Mouse (Mus musculus) neural tube, embryonic 15.5 days (tissue): ENCODE measurements around the gene Rasl10b. TPM values are rescaled to one million over a fixed set of nuclear protein-coding genes. Genes with fewer than 3 reads are reported as not detected.

Source experiments
- ATAC-seq: fragments of 200-750 bp; cut with Nextera tagmentation; 2 replicates; pipeline ENCODE4 v1.8.0; 2017; ENCODE audit warnings: mild to moderate bottlenecking, moderate TSS enrichment, moderate library complexity; ENCODE audit not compliant: low FRiP score
- H3K27ac ChIP-seq: fragments of 300-500 bp; sonication (generic); replicated peaks from 2 replicates; pipeline ENCODE4 v1.5.1; 2015; ENCODE audit warnings: mild to moderate bottlenecking, inconsistent platforms
- H3K27me3 ChIP-seq: fragments of 300-500 bp; sonication (generic); replicated peaks from 2 replicates; pipeline ENCODE4 v1.6.1; 2015; ENCODE audit warnings: inconsistent platforms
- H3K36me3 ChIP-seq: fragments of 300-500 bp; sonication (generic); 2 replicates; pipeline ENCODE4 v1.6.1; 2015; ENCODE audit warnings: inconsistent platforms
- H3K4me1 ChIP-seq: fragments of 300-500 bp; sonication (generic); 2 replicates; pipeline ENCODE4 v1.6.1; 2015; ENCODE audit warnings: inconsistent platforms
- H3K4me2 ChIP-seq: fragments of 300-500 bp; sonication (generic); 2 replicates; pipeline ENCODE4 v1.6.1; 2015; ENCODE audit warnings: inconsistent platforms, mild to moderate bottlenecking, moderate library complexity
- H3K4me3 ChIP-seq: fragments of 300-500 bp; sonication (generic); replicated peaks from 2 replicates; pipeline ENCODE4 v1.5.1; 2015; ENCODE audit warnings: mild to moderate bottlenecking, inconsistent platforms
- H3K9ac ChIP-seq: fragments of 300-500 bp; sonication (generic); replicated peaks from 2 replicates; pipeline ENCODE4 v1.6.1; 2015; ENCODE audit warnings: mild to moderate bottlenecking, inconsistent platforms
- H3K9me3 ChIP-seq: fragments of 300-500 bp; sonication (generic); replicated peaks from 2 replicates; pipeline ENCODE4 v1.6.1; 2016; ENCODE audit warnings: inconsistent platforms
- WGBS: fragments of 180-500 bp; shearing (Covaris S2); methylation state at CpG from one replicate; pipeline ENCODE4 v1.1.7; 2015; ENCODE audit warnings: mixed read lengths; 5-methylcytosine and 5-hydroxymethylcytosine counted together
- polyA plus RNA-seq: library from polyadenylated mRNA; unstranded; fragments of >200 nt; fragmentation: Nextera tagmentation; extraction: Ambion mirVana; gene quantifications from 2 replicates; pipeline ENCODE4 v1.2.1, GENCODE M21; 2015

The Rasl10b gene
- polyA plus RNA-seq, 1 experiment from 2014 or later = 52.2 TPM

DNA sequence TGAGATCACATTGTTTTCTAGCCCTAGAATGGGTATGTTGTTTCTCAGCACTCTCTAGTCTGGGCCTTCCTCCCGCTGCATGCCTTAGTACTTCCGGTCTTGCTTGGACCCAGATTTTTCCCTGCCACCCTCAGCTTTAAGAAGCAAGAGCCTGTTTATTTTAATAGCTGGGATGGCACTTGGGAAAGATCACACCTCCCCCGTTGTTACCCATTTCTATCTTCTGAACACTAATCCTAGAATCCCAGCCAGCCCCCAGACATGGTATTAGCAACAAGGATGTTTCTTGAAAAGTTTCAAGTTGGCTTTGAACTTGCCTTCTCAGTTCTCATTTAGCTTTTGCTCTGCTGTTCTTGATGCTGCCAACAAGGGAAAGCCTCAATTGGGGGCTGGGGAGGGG is 2.5 kb upstream of the Rasl10b start:
- H3K4me1 ChIP-seq = peaks cover 20% of the 10 kb centered on the region
- no peak overlapping the region for H3K27ac ChIP-seq
- no peak overlapping the region for H3K4me3 ChIP-seq
- no peak overlapping the region for H3K9ac ChIP-seq
- peaks cover 18% of the 10 kb centered on the region for H3K36me3 ChIP-seq
- WGBS = 84% methylated on average over 3 of the region's 3 CpGs
- no peak overlapping the region for H3K4me2 ChIP-seq
- ATAC-seq = no peak
- H3K27me3 ChIP-seq = no peaks in the 10 kb centered on the region
- no peaks in the 10 kb centered on the region for H3K9me3 ChIP-seq

DNA sequence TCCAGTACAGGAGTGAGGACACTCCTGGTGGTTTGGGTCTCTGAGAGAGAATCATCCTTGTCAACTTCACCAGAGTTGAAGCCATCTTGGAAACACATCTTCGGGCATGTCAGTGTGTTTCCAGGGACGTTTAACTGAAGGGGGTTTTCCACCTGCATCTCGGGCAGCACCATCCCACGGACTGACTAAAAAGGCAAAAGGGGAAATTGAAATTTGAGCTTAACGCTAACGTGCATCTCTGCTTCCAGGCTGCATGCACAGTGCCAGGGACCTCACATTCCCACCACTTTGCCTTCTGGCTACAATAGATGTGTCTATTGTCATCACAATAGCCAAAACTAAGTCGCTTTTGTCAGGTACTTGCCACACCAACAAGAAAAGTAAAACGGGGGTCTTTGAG is 695 bp upstream of the Rasl10b start:
- H3K36me3 ChIP-seq = peaks cover 11% of the 10 kb centered on the region
- H3K4me3 ChIP-seq = no peak overlapping the region
- WGBS = 49% methylated on average over 8 of the region's 8 CpGs
- no peak overlapping the region for H3K4me2 ChIP-seq
- peaks cover 26% of the 10 kb centered on the region for H3K4me1 ChIP-seq
- ATAC-seq = no peak
- H3K27ac ChIP-seq = no peak overlapping the region
- no peaks in the 10 kb centered on the region for H3K27me3 ChIP-seq
- H3K9ac ChIP-seq = no peak overlapping the region
- no peaks in the 10 kb centered on the region for H3K9me3 ChIP-seq

DNA sequence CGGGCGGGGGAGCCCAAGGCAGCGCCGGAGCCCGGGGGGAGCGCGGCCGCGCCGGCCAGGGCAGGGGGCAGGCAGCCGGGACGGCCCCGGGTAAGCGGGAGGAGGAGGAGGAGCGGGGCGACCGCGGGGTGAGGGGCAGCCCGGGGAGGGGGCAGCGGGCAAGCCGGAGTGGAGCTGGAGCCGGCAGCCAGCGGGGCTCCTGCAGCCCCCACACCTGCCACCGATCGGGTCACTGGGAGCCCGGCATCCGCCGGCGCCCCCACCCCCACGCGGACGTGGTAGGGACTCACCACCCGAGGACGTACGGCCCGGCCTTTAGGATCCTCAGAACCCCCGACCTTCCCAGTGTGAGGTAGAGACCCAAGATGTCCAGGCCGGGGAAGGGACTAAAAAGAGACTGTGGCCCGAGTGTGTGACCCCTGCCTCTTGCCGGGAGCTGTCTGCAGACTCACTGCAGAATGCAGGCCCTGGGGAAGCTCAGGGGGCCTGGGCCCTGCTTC is 905 bp downstream of the Rasl10b start:
- Histone ChIP-seq H3K36me3 (no peaks in the 10 kb centered on the region), H3K9me3 (no peaks in the 10 kb centered on the region), H3K27ac (peak overlapping the region; percentile 76), H3K4me3 (peak overlapping the region; percentile 88), H3K4me1 (peaks cover 26% of the 10 kb centered on the region), H3K4me2 (peak overlapping the region; percentile 92), H3K27me3 (no peaks in the 10 kb centered on the region), H3K9ac (peak overlapping the region; percentile 95)
- WGBS = 2% methylated on average over 29 of the region's 40 CpGs
- ATAC-seq = peak; percentile 54

DNA sequence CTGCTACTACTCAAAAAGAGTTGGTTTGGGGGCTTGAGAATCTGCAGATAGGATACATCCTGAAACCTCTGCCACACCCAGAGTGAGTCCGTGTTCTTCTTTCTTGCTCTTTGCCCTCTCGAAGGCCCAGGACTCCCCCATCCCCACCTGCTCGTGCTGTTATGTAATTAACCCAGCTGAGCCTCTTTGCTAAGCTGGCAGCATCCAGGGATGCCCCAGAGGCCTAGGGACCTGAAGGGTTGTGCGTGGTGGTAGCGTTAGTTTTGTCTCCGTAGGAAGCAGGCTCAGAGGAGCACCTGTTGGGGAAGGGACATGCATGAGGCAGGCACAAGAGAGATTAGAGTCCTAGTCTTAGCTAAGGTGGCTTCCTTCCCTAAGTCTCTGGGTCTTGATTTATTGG is 1.6 kb downstream of the Rasl10b start:
- Histone ChIP-seq H3K9ac (peak overlapping the region; percentile 95), H3K27ac (no peak overlapping the region), H3K4me1 (peaks cover 26% of the 10 kb centered on the region), H3K4me2 (peak overlapping the region; percentile 92), H3K4me3 (peak overlapping the region; percentile 88), H3K36me3 (no peaks in the 10 kb centered on the region), H3K27me3 (no peaks in the 10 kb centered on the region), H3K9me3 (no peaks in the 10 kb centered on the region)
- ATAC-seq = no peak
- WGBS = 22% methylated on average over 6 of the region's 6 CpGs

DNA sequence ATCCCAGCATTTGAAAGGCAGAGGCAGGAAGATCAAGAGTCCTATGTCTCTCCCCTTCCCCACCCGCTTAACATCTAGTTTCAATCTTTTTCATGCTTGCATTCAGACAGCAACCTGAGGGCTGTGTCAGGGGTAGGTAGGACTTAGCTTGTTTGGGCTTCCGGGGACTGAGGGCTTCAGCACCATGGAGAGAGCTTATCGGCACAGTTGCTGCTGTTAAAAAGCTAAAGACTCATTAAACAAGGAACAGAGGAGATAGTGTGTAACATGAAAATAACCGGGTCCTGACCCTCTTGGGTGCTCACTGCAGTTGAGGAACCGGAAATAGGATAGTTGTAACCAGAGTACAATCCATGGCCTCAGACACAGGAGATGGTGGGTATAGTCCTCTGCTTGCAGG is 8.1 kb downstream of the Rasl10b start:
- Histone ChIP-seq H3K9me3 (no peaks in the 10 kb centered on the region), H3K4me3 (no peak overlapping the region), H3K9ac (no peak overlapping the region), H3K27me3 (peaks cover 32% of the 10 kb centered on the region), H3K4me1 (peaks cover 25% of the 10 kb centered on the region), H3K4me2 (no peak overlapping the region), H3K27ac (no peak overlapping the region), H3K36me3 (no peaks in the 10 kb centered on the region)
- no peak for ATAC-seq
- 21% methylated on average over 5 of the region's 5 CpGs for WGBS

DNA sequence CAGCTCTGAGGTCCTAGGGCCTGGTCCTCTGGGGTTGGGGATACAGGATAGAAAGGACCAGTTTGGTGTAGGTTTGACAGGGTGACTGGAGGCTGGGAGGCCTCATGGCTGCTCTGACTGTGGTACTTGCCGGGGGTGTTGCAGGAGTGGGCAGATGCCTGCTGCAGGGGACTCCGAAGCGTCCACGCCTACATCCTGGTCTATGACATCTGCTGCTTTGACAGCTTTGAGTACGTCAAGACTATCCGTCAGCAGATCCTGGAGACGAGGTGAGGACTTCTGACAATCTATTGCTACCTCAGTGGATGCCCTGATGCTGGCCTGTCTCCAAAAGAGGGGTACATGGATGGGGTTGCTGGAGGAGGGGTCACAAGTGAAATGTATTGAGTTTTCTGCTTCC is 8.8 kb downstream of the Rasl10b start:
- peaks cover 25% of the 10 kb centered on the region for H3K4me1 ChIP-seq
- ATAC-seq = no peak
- H3K36me3 ChIP-seq = no peaks in the 10 kb centered on the region
- whole genome bisulfite sequencing = 83% methylated on average over 7 of the region's 7 CpGs
- H3K27ac ChIP-seq = no peak overlapping the region
- H3K4me3 ChIP-seq = no peak overlapping the region
- no peaks in the 10 kb centered on the region for H3K9me3 ChIP-seq
- H3K9ac ChIP-seq = no peak overlapping the region
- H3K27me3 ChIP-seq = peaks cover 35% of the 10 kb centered on the region
- no peak overlapping the region for H3K4me2 ChIP-seq

DNA sequence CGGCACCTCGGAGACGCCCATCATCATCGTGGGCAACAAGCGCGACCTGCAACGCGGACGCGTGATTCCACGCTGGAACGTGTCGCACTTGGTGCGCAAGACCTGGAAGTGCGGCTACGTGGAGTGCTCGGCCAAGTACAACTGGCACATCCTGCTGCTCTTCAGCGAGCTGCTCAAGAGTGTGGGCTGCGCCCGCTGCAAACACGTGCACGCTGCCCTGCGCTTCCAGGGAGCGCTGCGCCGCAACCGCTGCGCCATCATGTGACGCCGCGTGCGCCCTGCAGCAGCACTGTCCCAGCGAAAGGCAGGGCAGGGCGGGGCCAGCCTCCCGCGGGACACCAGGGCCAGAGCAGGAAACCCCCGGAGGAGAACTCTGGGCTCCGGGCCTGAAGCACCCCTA is 9.6 kb downstream of the Rasl10b start:
- no peak overlapping the region for H3K9ac ChIP-seq
- WGBS = 7% methylated on average over 38 of the region's 38 CpGs
- no peak overlapping the region for H3K27ac ChIP-seq
- H3K4me3 ChIP-seq = peak overlapping the region; percentile 17
- peak overlapping the region; percentile 47 for H3K4me2 ChIP-seq
- H3K27me3 ChIP-seq = peaks cover 35% of the 10 kb centered on the region
- 0 out of 2 replicates have a peak, but pooled peaks have one; percentile 54 for ATAC-seq
- H3K9me3 ChIP-seq = no peaks in the 10 kb centered on the region
- H3K36me3 ChIP-seq = no peaks in the 10 kb centered on the region
- peaks cover 25% of the 10 kb centered on the region for H3K4me1 ChIP-seq

DNA sequence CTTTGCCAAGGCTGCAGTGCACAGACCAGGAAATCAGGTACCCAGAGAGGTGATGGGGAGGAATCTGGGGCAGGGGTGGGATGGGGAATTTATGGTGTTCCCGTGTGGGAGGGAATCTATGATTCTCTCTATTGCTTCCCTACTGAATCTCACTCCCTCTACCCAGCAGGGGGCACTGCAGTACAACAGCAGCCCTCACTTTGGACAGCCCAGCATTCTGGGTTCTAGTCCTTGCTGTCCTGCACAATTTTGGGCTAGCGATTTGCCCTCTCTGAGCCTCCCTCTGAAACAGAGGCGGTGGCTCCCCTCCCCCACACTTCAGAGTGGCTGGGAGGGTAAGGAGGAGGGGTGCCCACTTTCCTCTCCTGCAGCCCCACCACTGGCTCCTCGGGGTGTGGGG is 11.4 kb downstream of the Rasl10b start:
- Histone ChIP-seq H3K27me3 (peaks cover 35% of the 10 kb centered on the region), H3K27ac (no peak overlapping the region), H3K4me3 (no peak overlapping the region), H3K9me3 (no peaks in the 10 kb centered on the region), H3K36me3 (no peaks in the 10 kb centered on the region), H3K4me2 (no peak overlapping the region), H3K9ac (no peak overlapping the region), H3K4me1 (peaks cover 25% of the 10 kb centered on the region)
- WGBS = 36% methylated on average over 4 of the region's 4 CpGs
- no peak for ATAC-seq

DNA sequence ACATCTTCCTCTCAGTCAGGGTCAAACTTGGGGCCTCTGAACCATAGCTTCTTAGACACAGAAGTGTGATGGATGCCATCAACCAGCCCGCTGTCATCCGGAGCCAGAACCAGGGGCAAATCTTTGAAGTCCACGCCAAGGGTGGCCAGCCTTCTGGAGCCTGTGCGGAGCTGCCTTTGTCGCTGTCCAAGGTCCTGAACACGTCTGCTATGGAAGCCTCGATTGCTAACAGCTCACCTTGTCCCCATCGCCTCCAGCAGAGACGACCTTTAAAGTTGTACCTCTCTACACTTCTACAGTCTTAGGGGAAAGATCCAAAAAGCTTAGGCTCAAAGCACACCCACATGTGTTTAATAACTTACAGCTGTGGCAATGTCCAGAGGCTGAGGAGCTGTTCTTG is 12.4 kb downstream of the Rasl10b start:
- no peak for ATAC-seq

DNA sequence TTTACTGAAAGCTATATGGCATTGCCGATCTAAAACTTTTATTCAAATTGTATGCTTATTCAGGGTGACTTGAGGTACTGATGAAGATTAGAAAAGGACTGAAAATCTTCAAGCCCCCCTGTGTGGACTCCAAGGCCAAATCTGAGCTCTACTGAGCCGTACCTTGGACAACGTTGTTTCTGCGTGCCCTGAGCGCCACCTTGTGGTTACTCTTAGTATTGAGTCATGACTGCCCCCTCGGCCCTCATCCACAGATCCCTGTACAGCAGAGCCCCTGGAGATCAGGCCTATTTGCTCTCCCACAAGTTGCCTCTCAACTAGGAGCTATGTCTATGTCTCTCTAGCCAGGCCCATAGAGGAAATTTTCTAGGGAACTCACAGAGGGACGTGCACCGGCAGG is 15.7 kb downstream of the Rasl10b start:
- ATAC-seq = peak; percentile 68; the same call in 1 of the 2 replicates
- no peak overlapping the region for H3K27ac ChIP-seq
- H3K36me3 ChIP-seq = no peaks in the 10 kb centered on the region
- WGBS = 11% methylated on average over 8 of the region's 8 CpGs
- H3K27me3 ChIP-seq = peaks cover 42% of the 10 kb centered on the region
- H3K4me3 ChIP-seq = no peak overlapping the region
- H3K9ac ChIP-seq = no peak overlapping the region
- H3K4me2 ChIP-seq = no peak overlapping the region
- H3K9me3 ChIP-seq = no peaks in the 10 kb centered on the region
- no peaks in the 10 kb centered on the region for H3K4me1 ChIP-seq

More for the DNA sequence above, 12.4 kb downstream of the Rasl10b start:
- Histone ChIP-seq H3K4me1 (peaks cover 21% of the 10 kb centered on the region), H3K9ac (no peak overlapping the region), H3K36me3 (no peaks in the 10 kb centered on the region), H3K4me2 (no peak overlapping the region), H3K27me3 (peaks cover 44% of the 10 kb centered on the region), H3K27ac (no peak overlapping the region), H3K9me3 (no peaks in the 10 kb centered on the region), H3K4me3 (no peak overlapping the region)
- WGBS = 6% methylated on average over 9 of the region's 9 CpGs

DNA sequence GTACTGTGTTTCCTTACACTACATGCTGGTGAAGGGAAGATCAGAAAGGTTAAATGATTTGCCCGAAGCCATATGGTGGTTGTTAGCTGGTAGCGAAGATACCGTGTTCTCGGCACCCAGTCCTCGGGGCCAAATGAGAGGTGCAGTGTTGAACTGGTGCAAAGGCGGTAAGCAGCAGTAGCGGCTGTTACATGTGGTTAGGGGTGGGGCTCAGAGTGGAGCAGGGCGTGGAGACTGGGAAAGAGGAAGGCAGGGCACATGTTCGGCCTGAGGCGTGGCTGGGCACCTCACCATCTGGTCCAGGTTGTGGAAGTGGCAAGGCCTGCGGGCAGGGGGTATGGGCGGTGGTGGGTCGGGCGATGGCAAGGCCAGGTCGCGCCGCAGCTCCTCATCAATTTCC is 18.0 kb downstream of the Rasl10b start:
- H3K4me2 ChIP-seq = peak overlapping the region; percentile 39
- H3K27me3 ChIP-seq = peaks cover 30% of the 10 kb centered on the region
- H3K36me3 ChIP-seq = no peaks in the 10 kb centered on the region
- no peak overlapping the region for H3K9ac ChIP-seq
- no peaks in the 10 kb centered on the region for H3K9me3 ChIP-seq
- H3K27ac ChIP-seq = no peak overlapping the region
- no peaks in the 10 kb centered on the region for H3K4me1 ChIP-seq
- ATAC-seq = no peak
- WGBS = 41% methylated on average over 17 of the region's 17 CpGs
- 0 out of 2 replicates have a peak overlapping the region, but pooled peaks have one; percentile 8 for H3K4me3 ChIP-seq

DNA sequence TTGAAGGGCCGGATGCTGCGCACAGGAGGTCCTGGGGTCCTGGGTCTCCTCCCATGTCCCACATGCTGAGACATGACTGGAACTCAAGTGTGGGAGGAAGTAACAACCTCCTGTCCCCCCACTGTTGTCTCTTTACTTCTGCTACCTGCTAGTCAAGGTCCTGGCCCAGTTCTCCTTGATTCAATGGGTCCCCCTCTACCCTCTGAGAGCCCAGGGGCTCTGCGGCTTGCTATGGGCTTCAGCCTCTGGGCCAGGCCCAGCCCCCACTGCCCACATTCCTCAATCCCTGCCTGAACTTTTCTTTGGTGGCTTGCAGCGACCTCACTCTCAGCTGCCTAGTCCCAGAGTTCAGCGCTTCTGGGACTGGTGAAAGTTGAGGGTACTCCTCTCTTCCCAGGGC is 20.4 kb downstream of the Rasl10b start, which contains the start of gene Gas2l2:
Gene Gas2l2 (minus strand): TSS at position 101 of the 400 bp plus-strand sequence.
- no peak for ATAC-seq
- 68% methylated on average over 5 of the region's 5 CpGs for WGBS
- H3K4me2 ChIP-seq = 0 out of 2 replicates have a peak within 1 kb of the TSS, but pooled peaks have one; percentile 11

More for the DNA sequence above, 20.4 kb downstream of the Rasl10b start, which contains the start of gene Gas2l2:
- Histone ChIP-seq H3K4me1 (no peaks in the 10 kb centered on the region), H3K27ac (no peak within 1 kb of the TSS), H3K27me3 (peaks cover 26% of the 10 kb centered on the region), H3K9ac (no peak within 1 kb of the TSS), H3K9me3 (no peaks in the 10 kb centered on the region), H3K4me3 (no peak within 1 kb of the TSS), H3K36me3 (no peaks in the 10 kb centered on the region)
